Mouse (Mus musculus) liver, embryonic 14.5 days (tissue): ENCODE measurements around the gene Macrod1.

Experiments used
- CTCF ChIP-seq: IDR thresholded peaks from 2 replicates; pipeline ENCODE4 v1.5.1; 2016; ENCODE audit warnings: antibody characterized with exemption, low read depth, control low read depth
- EP300 ChIP-seq: IDR thresholded peaks from 2 replicates; pipeline ENCODE4 v1.6.1; 2016; ENCODE audit warnings: antibody characterized with exemption, low read depth

GRCm38 (mm10) chr19:7151927-7152653, 95.5 kb downstream of the Macrod1 start:
- TF ChIP-seq EP300, result no peak
- TF ChIP-seq CTCF, result no peak
